Mouse (Mus musculus) megakaryocyte, embryonic 14.5 days (primary cell): ENCODE measurements around the gene Zbed5.
"Not testable (repeated sequence)": the region's sequence is repeated elsewhere in the genome, so short reads cannot be mapped to it uniquely, and the experiment has no call there.

ENCODE experiments used
- FLI1 ChIP-seq: IDR thresholded peaks from 2 replicates; pipeline ENCODE4 v1.6.1; 2012; ENCODE audit warnings: low read length, inconsistent platforms, mixed read lengths
- GATA1 ChIP-seq: IDR thresholded peaks from 3 replicates; pipeline ENCODE4 v1.6.1; 2012; ENCODE audit warnings: mixed read lengths, low read length, inconsistent platforms, borderline replicate concordance

DNA sequence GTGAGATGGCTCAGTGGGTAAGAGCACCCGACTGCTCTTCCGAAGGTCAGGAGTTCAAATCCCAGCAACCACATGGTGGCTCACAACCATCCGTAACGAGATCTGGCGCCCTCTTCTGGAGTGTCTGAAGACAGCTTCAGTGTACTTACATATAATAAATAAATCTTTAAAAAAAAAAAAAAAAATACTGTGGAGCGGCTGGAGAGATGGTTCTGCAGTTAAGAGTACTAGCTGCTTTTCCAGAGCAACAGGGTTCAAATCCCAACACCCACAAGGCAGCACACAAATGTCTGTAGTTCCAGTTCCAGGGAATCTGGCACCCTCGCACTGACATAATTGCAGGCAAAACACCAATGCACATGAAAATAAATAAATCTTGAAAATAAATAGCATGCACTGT lies 5.1 kb upstream of the Zbed5 start:
- TF ChIP-seq GATA1, FLI1: not testable (repeated sequence)
